Mouse (Mus musculus) ES-E14 (cell line): ENCODE measurements around the gene Olfml2a. TPM values are rescaled to one million over a fixed set of nuclear protein-coding genes. Genes with fewer than 3 reads are reported as not detected.

Experiments used
- DNase-seq: peaks from one replicate; pipeline ENCODE4 v3.0.0-alpha.2; 2013; ENCODE audit warnings: low read depth, low spot score
- H3K27ac ChIP-seq: 2 replicates; pipeline ENCODE4 v1.5.1; 2012; ENCODE audit warnings: low read depth, mild to moderate bottlenecking, low read length, moderate library complexity, mixed read lengths; ENCODE audit not compliant: poor library complexity, insufficient read depth, severe bottlenecking
- H3K36me3 ChIP-seq: 2 replicates; pipeline ENCODE4 v1.6.1; 2012; ENCODE audit warnings: mild to moderate bottlenecking, low read length, moderate library complexity, mixed read lengths; ENCODE audit not compliant: control insufficient read depth, poor library complexity, insufficient read depth, severe bottlenecking
- H3K4me1 ChIP-seq, 2 experiments: fragments of 150-350 bp in 1 of 2; sonication (generic) in 1 of 2; 2 replicates each; pipeline ENCODE4 v1.6.1; 2012; ENCODE audit warnings: low read length in 2 of 2, mild to moderate bottlenecking in 1 of 2, mixed read lengths in 1 of 2; ENCODE audit not compliant: control insufficient read depth in 2 of 2, insufficient read depth in 2 of 2, poor library complexity in 1 of 2
- H3K4me3 ChIP-seq, 2 experiments: fragments of 150-350 bp in 1 of 2; sonication (generic) in 1 of 2; 2 replicates each; pipeline ENCODE4 v1.5.1; 2012; ENCODE audit warnings: low read length in 2 of 2, low read depth in 1 of 2, mild to moderate bottlenecking in 1 of 2, mixed read lengths in 1 of 2; ENCODE audit not compliant: insufficient read depth in 1 of 2, poor library complexity in 1 of 2, severe bottlenecking in 1 of 2
- H3K9ac ChIP-seq: 2 replicates; pipeline ENCODE4 v1.6.1; 2012; ENCODE audit warnings: low read depth, mild to moderate bottlenecking, low read length, mixed read lengths; ENCODE audit not compliant: poor library complexity, insufficient read depth, severe bottlenecking
- H3K9me3 ChIP-seq: fragments of 150-350 bp; sonication (generic); 2 replicates; pipeline ENCODE4 v1.6.1; 2012; ENCODE audit warnings: low read depth, mild to moderate bottlenecking, low read length; ENCODE audit not compliant: control insufficient read depth, insufficient read depth
- CHD2 ChIP-seq: IDR thresholded peaks from 2 replicates; pipeline ENCODE4 v1.6.1; 2014; ENCODE audit warnings: mild to moderate bottlenecking, low read depth, low read length, inconsistent platforms
- HCFC1 ChIP-seq: IDR thresholded peaks from 2 replicates; pipeline ENCODE4 v1.6.1; 2012; ENCODE audit warnings: low read length, inconsistent platforms, borderline replicate concordance; ENCODE audit not compliant: insufficient read depth
- MAFK ChIP-seq: IDR thresholded peaks from 2 replicates; pipeline ENCODE4 v1.6.1; 2014; ENCODE audit warnings: mild to moderate bottlenecking, low read depth, low read length, inconsistent platforms; ENCODE audit not compliant: insufficient read depth
- ZC3H11A ChIP-seq: IDR thresholded peaks from 2 replicates; pipeline ENCODE4 v1.6.1; 2012; ENCODE audit warnings: low read depth, mild to moderate bottlenecking, inconsistent platforms, low read length, borderline replicate concordance
- ZNF384 ChIP-seq: IDR thresholded peaks from 2 replicates; pipeline ENCODE4 v1.6.1; 2012; ENCODE audit warnings: low read depth, low read length, inconsistent platforms
- in situ Hi-C, 2 experiments: fragments of 600-800 bp; cut with MboI; formaldehyde crosslinking; loops; one replicate each; pipeline ENCODE4 v1.15.1; 2025; ENCODE audit warnings: low sequenced_read_pairs in 2 of 2, inconsistent platforms in 1 of 2; ENCODE audit not compliant: unreplicated experiment in 2 of 2
- total RNA-seq: library from RNA; depleted of rRNA; stranded (reverse); fragments of 300-350 nt; gene quantifications from 2 replicates; pipeline ENCODE4 v1.2.3, GENCODE M21; 2012

The Olfml2a gene
- total RNA-seq, 1 experiment: 0.27 TPM

DNA sequence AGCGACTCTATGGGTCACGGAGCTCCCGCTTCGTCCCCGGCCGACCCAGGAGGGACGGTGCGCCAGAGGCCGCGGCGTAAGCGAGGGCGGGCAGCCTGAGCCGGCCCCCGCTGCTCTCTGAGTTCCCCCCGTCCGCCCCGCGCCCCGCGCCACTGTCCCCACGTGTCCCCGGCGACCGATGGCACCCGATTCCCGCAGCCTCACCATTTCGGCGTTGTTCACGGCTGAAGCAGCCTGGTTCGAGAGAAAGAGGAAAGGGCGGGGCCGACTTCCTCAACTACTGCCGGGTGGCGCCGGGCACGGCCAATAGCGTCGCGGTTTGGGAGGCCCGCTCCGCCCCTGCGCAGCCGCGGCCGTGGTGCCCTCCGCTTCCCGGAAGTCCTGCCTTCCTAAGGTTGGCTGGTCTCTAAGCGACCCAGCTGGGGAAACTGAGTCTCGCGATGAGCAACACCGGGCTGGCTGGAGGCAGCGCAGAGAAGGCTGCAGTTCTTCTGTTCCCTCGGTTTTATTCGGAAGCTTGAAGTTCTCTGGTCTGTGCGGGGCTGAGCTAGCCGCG is 73.2 kb downstream of the Olfml2a start, which contains the start of gene Arpc5l:
Gene Arpc5l (plus strand): TSS at position 469 of the 556 bp plus-strand sequence.
- in situ Hi-C loops: no loop called here
- TF ChIP-seq CHD2: peak; percentile 95
- no peak for TF ChIP-seq MAFK
- no peak for TF ChIP-seq ZC3H11A
- no peak for TF ChIP-seq ZNF384
- TF ChIP-seq HCFC1: 0 out of 2 replicates have a peak, but pooled peaks have one; percentile 43
- H3K36me3 ChIP-seq: peaks cover 44% of the 10 kb centered on the region
- H3K4me1 ChIP-seq: peaks cover 4 to 17% of the 10 kb centered on the region in 2 experiments; a peak in 3 of 4 replicates
- no peaks in the 10 kb centered on the region for H3K9me3 ChIP-seq
- DNase-seq: peak; percentile 88
- peak within 1 kb of the TSS; percentile 93 for H3K9ac ChIP-seq
- peak within 1 kb of the TSS; percentile 85 to 92 for H3K4me3 ChIP-seq
- H3K27ac ChIP-seq: peak within 1 kb of the TSS; percentile 89

DNA sequence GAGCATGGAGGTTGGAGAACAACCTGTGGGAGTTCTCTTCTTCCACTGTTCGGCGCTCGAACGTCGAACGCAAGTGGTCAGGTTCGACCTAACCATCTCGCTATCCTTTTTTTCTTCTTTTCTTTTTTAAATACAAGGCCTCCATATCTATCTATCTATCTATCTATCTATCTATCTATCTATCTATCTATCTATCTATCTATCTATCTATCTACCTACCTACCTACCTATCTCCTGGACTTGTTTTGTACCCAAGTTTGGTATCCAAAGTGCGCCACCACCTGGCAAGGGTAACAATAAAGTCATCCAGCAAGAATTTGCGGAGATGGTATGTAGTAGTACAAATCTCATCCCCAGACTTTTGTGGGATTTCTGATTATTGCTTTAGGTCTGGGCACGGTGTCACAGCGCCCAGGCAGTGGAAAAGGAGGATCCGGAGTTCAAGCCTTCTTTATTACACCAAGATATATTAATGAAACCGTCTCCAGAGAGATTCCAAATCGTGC is 73.8 kb downstream of the Olfml2a start, which contains the start of gene Rpl35:
Gene Rpl35 (minus strand): TSS at position 51 of the 506 bp plus-strand sequence.
- DNase-seq: no peak
- Histone ChIP-seq H3K27ac (peak within 1 kb of the TSS; percentile 89), H3K4me3 (peak within 1 kb of the TSS; percentile 85 to 92), H3K9ac (peak within 1 kb of the TSS; percentile 93), H3K36me3 (peaks cover 40% of the 10 kb centered on the region), H3K4me1 (peaks cover 4 to 14% of the 10 kb centered on the region in 2 experiments; a peak in 3 of 4 replicates), H3K9me3 (no peaks in the 10 kb centered on the region)
- in situ Hi-C loops: no loop called here
- TF ChIP-seq ZC3H11A (no peak), CHD2 (no peak), HCFC1 (no peak), MAFK (no peak), ZNF384 (no peak)

DNA sequence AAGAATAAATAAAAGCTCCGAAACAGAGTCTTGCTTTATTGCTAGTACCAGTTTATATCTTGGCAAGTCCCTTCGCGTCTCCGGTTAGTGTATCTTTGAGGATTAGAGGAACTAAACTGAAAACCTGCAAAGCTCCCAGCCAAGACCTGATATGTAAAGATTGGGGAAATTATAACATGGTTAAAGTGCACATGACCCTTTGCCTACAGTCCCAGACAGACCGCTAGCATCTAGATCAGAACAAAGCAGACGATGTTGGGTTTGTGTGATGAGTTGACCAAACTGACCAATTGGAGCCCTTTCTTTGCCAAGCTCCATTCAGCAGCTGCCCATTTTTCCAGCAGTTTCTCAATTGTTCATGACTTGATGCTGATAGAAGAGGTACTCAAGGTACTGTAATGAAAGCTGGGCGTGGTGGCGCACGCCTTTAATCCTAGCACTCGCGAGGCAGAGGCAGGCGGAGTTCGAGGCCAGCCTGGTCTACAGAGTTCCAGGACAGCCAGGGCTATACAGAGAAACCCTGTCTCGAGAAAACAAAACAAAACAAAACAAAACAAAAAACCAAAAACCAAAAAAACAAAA is 74.5 kb downstream of the Olfml2a start:
- Histone ChIP-seq H3K4me1 (peaks cover 4 to 10% of the 10 kb centered on the region in 2 experiments; a peak in 3 of 4 replicates), H3K9ac (peak overlapping the region; percentile 66; the same call in 1 of the 2 replicates), H3K4me3 (peak overlapping the region; percentile 82 to 85; a peak in 3 of 4 replicates), H3K27ac (no peak overlapping the region), H3K36me3 (peaks cover 35% of the 10 kb centered on the region), H3K9me3 (no peaks in the 10 kb centered on the region)
- no peak for DNase-seq
- in situ Hi-C loops: no loop called here
- TF ChIP-seq MAFK (no peak), ZNF384 (no peak), HCFC1 (no peak), ZC3H11A (no peak), CHD2 (no peak)

DNA sequence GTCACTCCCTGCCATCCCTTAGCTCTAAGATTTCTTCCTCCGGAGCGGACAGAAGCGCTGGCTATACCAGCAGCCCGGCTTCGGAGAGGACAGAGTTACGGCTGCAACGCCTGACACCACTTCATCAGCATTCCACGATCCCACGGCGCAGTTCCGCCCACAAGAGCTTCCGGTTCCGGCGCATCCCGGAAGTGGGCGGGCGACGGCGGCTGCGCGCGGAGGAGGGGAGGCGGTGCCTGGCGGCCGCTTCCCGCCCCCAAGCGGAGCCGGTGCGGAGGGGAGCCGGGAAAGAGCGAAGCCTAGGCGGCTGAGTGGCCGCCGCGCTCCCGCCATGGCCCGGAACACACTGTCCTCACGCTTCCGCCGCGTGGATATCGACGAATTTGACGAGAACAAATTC is 76.1 kb downstream of the Olfml2a start:
- peaks cover 21% of the 10 kb centered on the region for H3K36me3 ChIP-seq
- in situ Hi-C loops: no loop called here
- peaks cover 4% of the 10 kb centered on the region in 2 experiments; a peak in 3 of 4 replicates for H3K4me1 ChIP-seq
- DNase-seq: peak; percentile 85
- H3K4me3 ChIP-seq: peak overlapping the region; percentile 78 to 98
- peak overlapping the region; percentile 72 for H3K27ac ChIP-seq
- peak; percentile 68 for TF ChIP-seq HCFC1
- TF ChIP-seq ZC3H11A: no peak
- no peak for TF ChIP-seq MAFK
- TF ChIP-seq ZNF384: no peak
- no peak for TF ChIP-seq CHD2
- peak overlapping the region; percentile 99 for H3K9ac ChIP-seq
- no peaks in the 10 kb centered on the region for H3K9me3 ChIP-seq
